Mouse (Mus musculus) bone marrow, adult 2 months (tissue): Measurements from ENCODE around the gene Cacybp. TPM values are rescaled to one million over a fixed set of nuclear protein-coding genes. Genes with fewer than 3 reads are reported as not detected.

Experiments used
- H3K27ac ChIP-seq: fragments of 200-500 bp; 2 replicates; pipeline ENCODE4 v1.5.1; 2012; ENCODE audit warnings: low read depth, mild to moderate bottlenecking, control low read depth, inconsistent platforms, low read length; ENCODE audit not compliant: control insufficient read depth, poor library complexity, insufficient read depth
- H3K4me1 ChIP-seq: fragments of 200-500 bp; 2 replicates; pipeline ENCODE4 v1.6.1; 2011; ENCODE audit warnings: low read length; ENCODE audit not compliant: control insufficient read depth, insufficient read depth
- H3K4me3 ChIP-seq: fragments of 200-500 bp; replicated peaks from 2 replicates; pipeline ENCODE3; 2011; ENCODE audit warnings: mild to moderate bottlenecking, low read depth, low read length, control low read depth; ENCODE audit not compliant: control insufficient read depth
- CTCF ChIP-seq: fragments of 200-500 bp; IDR thresholded peaks from 2 replicates; pipeline ENCODE4 v1.5.1; 2011; ENCODE audit warnings: low read length, control low read depth; ENCODE audit not compliant: control insufficient read depth, insufficient read depth
- POLR2A ChIP-seq: fragments of 200-500 bp; IDR thresholded peaks from 2 replicates; pipeline ENCODE4 v1.6.1; 2011; ENCODE audit warnings: low read depth, mild to moderate bottlenecking, control low read depth, low read length, borderline replicate concordance; ENCODE audit not compliant: control insufficient read depth
- WGBS: fragments of 180-500 bp; shearing (Covaris S2); methylation state at CpG from one replicate; pipeline ENCODE4 v1.1.7; 2018; 5-methylcytosine and 5-hydroxymethylcytosine counted together
- polyA plus RNA-seq: library from polyadenylated mRNA; stranded (reverse); fragments of >200 nt; gene quantifications from 2 replicates; pipeline ENCODE4 v1.2.4, GENCODE M21; 2011; ENCODE audit warnings: low replicate concordance; ENCODE audit not compliant: missing spikeins, insufficient read depth, insufficient read length

The Cacybp gene
- 26.6 and 60.0 TPM in 2 replicates for polyA plus RNA-seq

GRCm38 (mm10) chr1:160212703-160213669 lies at the start of gene Cacybp:
Gene Cacybp (minus strand): TSS chr1:160212875.
- Histone ChIP-seq H3K4me1 (peaks cover 2% of the 10 kb centered on the region; the same call in 1 of the 2 replicates), H3K27ac (peak within 1 kb of the TSS; percentile 94), H3K4me3 (peak within 1 kb of the TSS; percentile 93)
- TF ChIP-seq POLR2A (peak; percentile 59), CTCF (peak; percentile 88)
- under 1% methylated on average over 76 of the region's 76 CpGs for WGBS

DNA sequence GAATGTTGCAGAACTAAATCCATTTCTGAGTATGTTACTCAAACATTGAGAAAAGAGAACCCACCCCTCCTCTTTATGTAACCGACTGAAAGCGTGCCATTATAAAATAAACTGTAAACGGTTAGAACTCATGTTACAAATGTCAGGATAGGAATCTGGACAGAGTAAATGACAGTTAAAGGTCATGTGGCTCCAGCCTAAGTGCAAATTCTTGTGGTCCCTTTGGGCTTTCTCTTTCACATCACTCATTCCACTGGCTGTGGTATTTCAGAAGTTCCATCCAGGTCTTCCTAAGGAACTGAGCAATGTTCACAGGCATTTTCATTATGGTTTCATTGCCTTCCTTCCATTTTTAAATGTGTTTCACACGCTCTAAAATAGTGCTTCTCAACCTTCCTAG lies 49.7 kb upstream of the Cacybp start:
- Histone ChIP-seq H3K4me3 (no peak overlapping the region), H3K4me1 (peaks cover 2% of the 10 kb centered on the region; the same call in 1 of the 2 replicates), H3K27ac (no peak overlapping the region)
- WGBS = 65% methylated on average over 4 of the region's 4 CpGs
- TF ChIP-seq CTCF (no peak), POLR2A (no peak)

DNA sequence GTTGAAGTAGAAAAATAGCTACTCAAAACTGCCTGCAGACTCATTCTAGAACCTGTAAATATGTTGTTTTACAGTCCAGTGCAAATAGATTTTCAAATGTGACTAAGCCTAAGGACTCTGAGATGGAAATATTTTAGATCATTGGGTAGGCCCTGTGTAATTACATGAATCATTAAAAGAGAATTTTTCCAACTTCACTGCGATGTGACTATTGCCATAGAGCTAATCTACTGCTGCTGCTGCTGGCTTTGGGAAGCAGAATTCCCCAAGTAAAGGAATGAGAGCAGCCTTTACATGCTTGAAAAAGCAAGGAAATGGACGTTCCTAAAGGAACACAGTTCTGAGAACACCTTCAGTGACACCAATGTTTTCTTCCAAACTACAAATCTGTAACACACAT lies 49.2 kb upstream of the Cacybp start:
- TF ChIP-seq POLR2A (no peak), CTCF (no peak)
- Histone ChIP-seq H3K4me1 (peaks cover 2% of the 10 kb centered on the region; the same call in 1 of the 2 replicates), H3K4me3 (no peak overlapping the region), H3K27ac (no peak overlapping the region)
- 78% methylated on average over 2 of the region's 2 CpGs for WGBS

GRCm38 (mm10) chr1:160260605-160261004 lies 47.9 kb upstream of the Cacybp start:
- TF ChIP-seq CTCF (no peak), POLR2A (no peak)
- H3K27ac ChIP-seq = no peak overlapping the region
- no peak overlapping the region for H3K4me3 ChIP-seq
- peaks cover 2% of the 10 kb centered on the region; the same call in 1 of the 2 replicates for H3K4me1 ChIP-seq
- 62% methylated on average over 4 of the region's 4 CpGs for WGBS

DNA sequence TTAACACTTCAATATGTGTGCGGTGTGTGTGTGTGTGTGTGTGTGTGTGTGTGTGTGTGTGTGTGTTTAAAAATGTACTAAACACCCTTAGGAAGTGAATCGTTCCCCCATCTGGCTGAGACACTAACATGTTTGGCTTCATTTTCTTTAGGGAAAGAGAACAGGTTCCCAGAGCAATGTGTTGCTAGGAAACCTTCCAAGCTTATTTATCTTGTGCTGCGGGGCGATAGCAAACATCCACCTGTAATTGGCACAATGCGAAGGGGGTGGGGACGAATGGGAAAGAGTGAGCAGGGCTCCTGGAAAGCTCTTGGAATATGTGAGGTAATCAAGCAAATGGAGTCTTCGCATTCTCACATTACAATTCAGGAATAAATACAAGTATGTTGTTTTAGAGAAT lies 47.2 kb upstream of the Cacybp start:
- TF ChIP-seq POLR2A (no peak), CTCF (no peak)
- WGBS = 84% methylated on average over 7 of the region's 7 CpGs

DNA sequence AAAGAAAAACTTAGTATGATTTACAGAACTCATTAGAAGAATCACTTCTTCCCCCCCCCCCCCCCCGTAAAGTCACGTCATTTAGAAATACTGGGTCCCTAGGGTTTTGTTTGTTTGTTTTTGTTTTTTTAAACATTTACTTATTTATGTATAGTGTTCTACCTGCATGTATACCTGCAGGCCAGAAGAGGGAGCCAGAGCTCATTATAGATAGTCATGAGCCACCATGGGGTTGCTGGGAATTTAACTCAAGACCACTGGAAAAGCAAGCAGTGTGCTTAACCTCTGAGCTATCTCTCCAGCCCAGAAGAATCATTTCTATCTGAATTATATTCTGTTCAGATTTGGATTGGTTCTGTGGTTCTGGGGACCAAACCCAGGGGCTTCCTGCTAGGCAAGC lies 40.4 kb upstream of the Cacybp start:
- H3K4me1 ChIP-seq = no peaks in the 10 kb centered on the region
- TF ChIP-seq CTCF (no peak), POLR2A (no peak)
- WGBS = 77% methylated on average over 2 of the region's 2 CpGs

More for the DNA sequence above, 47.2 kb upstream of the Cacybp start:
- Histone ChIP-seq H3K4me3 (no peak overlapping the region), H3K27ac (no peak overlapping the region), H3K4me1 (peaks cover 2% of the 10 kb centered on the region; the same call in 1 of the 2 replicates)

DNA sequence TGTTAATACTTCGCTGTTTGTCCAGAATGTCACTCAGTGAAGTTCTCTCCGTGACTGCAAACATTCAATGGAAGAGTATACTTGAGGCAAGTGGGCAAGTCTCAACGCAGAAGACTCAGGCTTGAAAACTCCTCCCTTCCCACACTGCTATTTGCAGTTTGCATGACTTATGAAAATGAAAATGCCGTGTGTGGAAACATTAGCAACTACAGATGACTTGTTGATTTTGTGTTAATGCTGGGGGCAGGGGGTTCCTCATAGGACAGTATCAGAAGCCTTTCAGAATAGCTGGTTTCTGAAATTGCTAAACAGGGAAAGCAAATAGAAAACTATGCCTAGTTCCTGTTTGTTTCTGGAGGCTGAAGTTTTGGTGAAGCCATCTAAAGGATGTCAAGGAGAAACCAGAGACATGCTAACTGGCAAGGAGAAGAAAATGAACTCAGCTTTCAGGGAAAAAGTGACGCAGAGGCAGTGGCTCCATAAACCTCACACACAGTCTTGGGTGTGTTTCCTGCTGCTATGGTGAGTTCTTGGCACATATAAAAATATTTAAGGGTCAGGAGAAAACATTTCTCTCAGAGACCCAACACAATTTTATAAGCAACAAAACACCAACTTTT lies 38.8 kb upstream of the Cacybp start:
- WGBS = 64% methylated on average over 5 of the region's 5 CpGs

More for the DNA sequence above, 40.4 kb upstream of the Cacybp start:
- Histone ChIP-seq H3K27ac (no peak overlapping the region), H3K4me3 (no peak overlapping the region)

GRCm38 (mm10) chr1:160250782-160251181 lies 38.1 kb upstream of the Cacybp start:
- TF ChIP-seq CTCF (no peak), POLR2A (no peak)
- Histone ChIP-seq H3K4me1 (no peaks in the 10 kb centered on the region), H3K27ac (no peak overlapping the region), H3K4me3 (no peak overlapping the region)
- 52% methylated on average over 4 of the region's 4 CpGs for WGBS

More for the DNA sequence above, 38.8 kb upstream of the Cacybp start:
- TF ChIP-seq POLR2A (no peak), CTCF (no peak)
- Histone ChIP-seq H3K4me3 (no peak overlapping the region), H3K27ac (no peak overlapping the region), H3K4me1 (no peaks in the 10 kb centered on the region)
